ENCODE assay signal across 23 mouse cellular contexts in the genomic region with DNA sequence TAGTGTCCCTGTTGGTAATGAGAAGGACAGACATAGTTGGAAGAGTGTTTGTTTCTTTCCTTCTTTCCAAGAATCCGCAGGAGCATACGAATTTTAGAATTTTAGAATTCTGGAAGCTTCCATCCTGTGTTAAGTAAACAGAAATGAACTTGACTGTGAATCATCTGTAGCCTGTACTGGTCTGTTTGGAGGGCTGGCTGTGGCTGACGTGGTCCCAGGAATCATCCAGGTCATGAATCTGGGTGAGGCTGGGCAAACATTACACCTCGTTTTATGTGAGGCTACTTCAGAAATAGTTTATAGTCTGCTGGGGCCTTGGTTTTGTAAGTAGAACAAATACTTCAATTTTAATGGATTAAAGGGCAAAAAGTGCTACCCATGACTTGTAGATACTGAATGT. TPM values are rescaled to one million over a fixed set of nuclear protein-coding genes. Genes with fewer than 3 reads are reported as not detected.
DNase-seq lines count a peak whose midpoint lies in the region; ATAC-seq and TF ChIP-seq lines count a peak whose summit lies in the region.
"Had no signal": no experiment of that assay in that cellular context is flagged by ENCODE, and none has a peak within 500 bp of the region (broad histone marks: within the 10 kb centered on the region; RNA-seq: fewer than 3 reads in every experiment).

No protein-coding gene starts in this region.

- H3K4me2 ChIP-seq in liver, postnatal 0 days (ENCODE audit: low read depth, low read length) = no peak overlapping the region
- no peak overlapping the region for H3K4me2 ChIP-seq in liver, embryonic 12.5 days
- H3K4me2 ChIP-seq: embryonic facial prominence, embryonic 15.5 days; forebrain, embryonic 15.5 days; heart, embryonic 11.5 days; heart, embryonic 15.5 days; hindbrain, embryonic 14.5 days had no signal

- TF ChIP-seq EP300 in liver, postnatal 0 days (IDR thresholded peaks at IDR 0.05; ENCODE audit: low read depth) = no peak

- H3K27me3 ChIP-seq in liver, postnatal 0 days (ENCODE audit: insufficient read depth, low read length) = no peaks in the 10 kb centered on the region
- H3K27me3 ChIP-seq in liver, embryonic 12.5 days (replicated peaks) = no peaks in the 10 kb centered on the region
- H3K27me3 ChIP-seq: embryonic facial prominence, embryonic 15.5 days; forebrain, embryonic 15.5 days; heart, embryonic 15.5 days had no signal

- no peaks in the 10 kb centered on the region for H3K9me3 ChIP-seq in liver, postnatal 0 days (ENCODE audit: low read length)
- no peaks in the 10 kb centered on the region for H3K9me3 ChIP-seq in liver, embryonic 12.5 days (replicated peaks)
- H3K9me3 ChIP-seq: embryonic facial prominence, embryonic 15.5 days; forebrain, embryonic 15.5 days; G1E; heart, embryonic 15.5 days; hindbrain, embryonic 10.5 days had no signal

- no peak overlapping the region for H3K9ac ChIP-seq in liver, postnatal 0 days (replicated peaks)
- H3K9ac ChIP-seq in liver, embryonic 12.5 days = no peak overlapping the region
- H3K9ac ChIP-seq: embryonic facial prominence, embryonic 15.5 days; forebrain, embryonic 15.5 days; heart, embryonic 15.5 days; hindbrain, embryonic 14.5 days had no signal

- peak; percentile 36 to 71 for DNase-seq in adrenal gland, adult (ENCODE audit: inconsistent age in 2 of 2, low spot score in 1 of 2)
- DNase-seq in adrenal gland, adult 18-20 months (ENCODE audit: low spot score in 2 of 2) = no peak
- no peak for DNase-seq in liver, postnatal 0 days
- peak; percentile 11 for DNase-seq in urinary bladder, postnatal 14 days (ENCODE audit: low spot score)
- no peak for DNase-seq in urinary bladder, adult 2 months (ENCODE audit: low spot score)
- DNase-seq: adrenal gland, postnatal 36 days; B cell, adult 2 months; cerebellum, adult 2 months; cerebellum, postnatal 10 days; gastrocnemius, postnatal 10 days; heart, adult 2 months; heart, postnatal 14 days had no signal

- peak; percentile 54; the same call in 1 of the 2 replicates for ATAC-seq in liver, postnatal 0 days
- ATAC-seq in liver, embryonic 12.5 days = no peak
- no peak for ATAC-seq in erythroid progenitor cell, adult 5-6 weeks (replicated peaks; ENCODE audit: low FRiP score, poor library complexity, severe bottlenecking)
- ATAC-seq: CD4-positive, CD25-positive, alpha-beta regulatory T cell, adult 4 months; forebrain, embryonic 15.5 days had no signal

- H3K36me3 ChIP-seq in liver, postnatal 0 days (replicated peaks; ENCODE audit: insufficient read depth, low read length) = no peaks in the 10 kb centered on the region
- H3K36me3 ChIP-seq in liver, embryonic 12.5 days = no peaks in the 10 kb centered on the region
- H3K36me3 ChIP-seq: embryonic facial prominence, embryonic 15.5 days; forebrain, embryonic 15.5 days; G1E; heart, embryonic 15.5 days; hindbrain, embryonic 10.5 days had no signal

- no peak overlapping the region for H3K27ac ChIP-seq in liver, postnatal 0 days (ENCODE audit: low read depth)
- H3K27ac ChIP-seq in liver, embryonic 12.5 days = no peak overlapping the region
- H3K27ac ChIP-seq: embryonic facial prominence, embryonic 15.5 days; forebrain, embryonic 15.5 days; heart, adult 2 months; heart, embryonic 15.5 days; hindbrain, embryonic 10.5 days; hindbrain, embryonic 14.5 days had no signal

- no peak for TF ChIP-seq CTCF in liver, postnatal 0 days (IDR thresholded peaks at IDR 0.05; ENCODE audit: low read depth)

- no peaks in the 10 kb centered on the region; the same call in 1 of the 2 replicates for H3K4me1 ChIP-seq in liver, postnatal 0 days (ENCODE audit: insufficient read depth)
- H3K4me1 ChIP-seq in liver, embryonic 12.5 days = no peaks in the 10 kb centered on the region
- H3K4me1 ChIP-seq: embryonic facial prominence, embryonic 15.5 days; forebrain, embryonic 15.5 days; hindbrain, embryonic 10.5 days had no signal

- 64% methylated on average over 4 of the region's 4 CpGs for WGBS in liver, postnatal 0 days (ENCODE audit: insufficient replicate concordance)
- 59% methylated on average over 4 of the region's 4 CpGs for WGBS in liver, embryonic 12.5 days (ENCODE audit: insufficient replicate concordance)

- H3K4me3 ChIP-seq in liver, postnatal 0 days (ENCODE audit: low read depth, low read length) = no peak overlapping the region
- no peak overlapping the region for H3K4me3 ChIP-seq in liver, embryonic 12.5 days
- H3K4me3 ChIP-seq: embryonic facial prominence, embryonic 15.5 days; erythroblast, embryonic 14.5 days; forebrain, embryonic 15.5 days; heart, adult 2 months; heart, embryonic 15.5 days; hindbrain, embryonic 10.5 days had no signal

RNA-seq across cellular contexts. Expression of gene Cacnb2, which starts 18.0 kb away (rescaled TPM):
- 10 to 100 TPM; 19.1 to 37.3 TPM for total RNA-seq in adrenal gland, adult 18-20 months (2021)
- polyA plus RNA-seq in liver, postnatal 0 days (2015; fragmentation: Nextera tagmentation; extraction: Ambion mirVana) = 0.11 and 0.24 TPM in 2 replicates
- polyA plus RNA-seq in liver, embryonic 12.5 days (2016; fragmentation: Nextera tagmentation; extraction: Ambion mirVana) = 0.39 and 0.49 TPM in 2 replicates
- polyA plus RNA-seq in urinary bladder, adult 2 months (2012; rRNA removed) = 16.0 and 20.1 TPM in 2 replicates
- total RNA-seq in erythroid progenitor cell, adult 5-6 weeks (2015; ENCODE audit: low replicate concordance) = not detected in 2 replicates
- total RNA-seq in erythroid progenitor cell, adult 5-6 weeks (2017; ENCODE audit: low replicate concordance) = 0.08 TPM in 1 of 2 replicates, not detected in the other
- polyA plus RNA-seq: erythroblast, embryonic 14.5 days; G1E had no signal

Comparison
In these comparisons a context has a peak if more than half of its experiments do, and no peak if none do; other contexts are left out.
1. DNase-seq: peak in adrenal gland, adult (2 of 2) and urinary bladder, postnatal 14 days (single experiment); none in adrenal gland, adult 18-20 months (0 of 2), liver, postnatal 0 days (single experiment) and urinary bladder, adult 2 months (single experiment).
2. RNA of gene Cacnb2, which starts 18.0 kb away (polyA plus RNA-seq): 16.0 to 20.1 TPM in urinary bladder, adult 2 months; 0.39 to 0.49 TPM in liver, embryonic 12.5 days and 0.11 to 0.24 TPM in liver, postnatal 0 days; every median in the first group is over 10 times any median in the second.